Mouse (Mus musculus) adrenal gland, postnatal 10 days (tissue): ENCODE data around the gene Parp4. TPM values are rescaled to one million over a fixed set of nuclear protein-coding genes. Genes with fewer than 3 reads are reported as not detected.

Experiments
- total RNA-seq, 2 experiments: library from RNA; stranded (reverse); gene quantifications; 2 replicates each; pipeline ENCODE4 v1.2.3; 2021

Gene Parp4
- total RNA-seq, 2 experiments from 2014 or later, result 20.1 to 25.6 TPM

Other genes starting within 250 kb of the Parp4 start
- gene Atp12a, start 210.6 kb upstream of the Parp4 start, total RNA-seq, result not detected
- gene Rnf17, start 173.0 kb upstream of the Parp4 start, total RNA-seq, result 1 to 10 TPM in 1 of 2 experiments, under 1 TPM in 1; 0.91 to 1.3 TPM
- 1 to 10 TPM; 7.2 to 8.0 TPM for gene Cenpj, start 194 bp upstream of the Parp4 start, total RNA-seq
- gene Mphosph8, start 92.6 kb downstream of the Parp4 start, total RNA-seq, result 10 to 100 TPM; 22.0 to 25.1 TPM
- gene Pspc1, start 202.7 kb downstream of the Parp4 start, total RNA-seq, result 10 to 100 TPM; 22.6 to 32.8 TPM
- 10 to 100 TPM; 29.3 to 32.9 TPM for gene Zmym5, start 236.1 kb downstream of the Parp4 start, total RNA-seq